Mouse (Mus musculus) G1E (cell line): ENCODE results near the gene Kif1c. TPM values are rescaled to one million over a fixed set of nuclear protein-coding genes. Genes with fewer than 3 reads are reported as not detected.
"Not testable (repeated sequence)": the region's sequence is repeated elsewhere in the genome, so short reads cannot be mapped to it uniquely, and the experiment has no call there.

Source experiments
- ATAC-seq: 2 replicates; pipeline ENCODE4 v1.8.0; 2016; ENCODE audit warnings: mild to moderate bottlenecking; ENCODE audit not compliant: insufficient number of reproducible peaks, poor library complexity, low FRiP score, severe bottlenecking; ENCODE audit errors: extremely low read depth
- DNase-seq: peaks from one replicate; pipeline ENCODE4 v3.0.0; 2012; ENCODE audit warnings: low spot score
- H3K27me3 ChIP-seq: 2 replicates; pipeline ENCODE4 v1.6.1; 2012; ENCODE audit warnings: mild to moderate bottlenecking, low read length, inconsistent platforms; ENCODE audit not compliant: insufficient read depth
- H3K36me3 ChIP-seq: replicated peaks from 2 replicates; pipeline ENCODE3; 2012; ENCODE audit warnings: mild to moderate bottlenecking, inconsistent platforms
- H3K4me1 ChIP-seq: 2 replicates; pipeline ENCODE4 v1.6.1; 2012; ENCODE audit warnings: low read depth, low read length, inconsistent platforms, mixed read lengths; ENCODE audit not compliant: insufficient read depth
- H3K4me3 ChIP-seq: 2 replicates; pipeline ENCODE4 v1.5.1; 2012; ENCODE audit warnings: low read depth, mild to moderate bottlenecking, inconsistent platforms, low read length, moderate library complexity, mixed read lengths
- H3K9me3 ChIP-seq: replicated peaks from 2 replicates; pipeline ENCODE4 v1.6.1; 2012; ENCODE audit warnings: inconsistent platforms
- CTCF ChIP-seq: IDR thresholded peaks from 2 replicates; pipeline ENCODE4 v1.5.1; 2012; ENCODE audit warnings: low read depth, low read length, inconsistent platforms, mixed read lengths
- GATA1 ChIP-seq: IDR thresholded peaks from 2 replicates; pipeline ENCODE4 v1.6.1; 2012; ENCODE audit warnings: borderline replicate concordance, low read length, inconsistent platforms, mixed read lengths
- GATA2 ChIP-seq: IDR thresholded peaks from 2 replicates; pipeline ENCODE4 v1.6.1; 2012; ENCODE audit warnings: low read depth, low read length, inconsistent platforms, borderline replicate concordance
- POLR2AphosphoS5 ChIP-seq: IDR thresholded peaks from 2 replicates; pipeline ENCODE4 v1.6.1; 2012; ENCODE audit warnings: low read depth, low read length, inconsistent platforms; ENCODE audit not compliant: insufficient replicate concordance
- TAL1 ChIP-seq: conservative IDR thresholded peaks from 2 replicates; pipeline ENCODE4 v1.6.1; 2012; ENCODE audit warnings: low read depth, low read length, inconsistent platforms, mixed read lengths
- polyA plus RNA-seq: library from polyadenylated mRNA; stranded (reverse); fragments of >175 nt; gene quantifications from 2 replicates; pipeline ENCODE4 v1.2.3, GENCODE M21; 2012
- total RNA-seq, 2 experiments: library from RNA; stranded (forward) in 1 of 2; stranded (reverse) in 1 of 2; fragments of 200-1000 nt in 1 of 2; fragments of >200 nt in 1 of 2; fragmentation: Nextera tagmentation in 1 of 2; gene quantifications; 2 replicates each; pipeline ENCODE4 v1.2.3; 2014 to 2017

Gene Kif1c
- total and polyA plus RNA-seq, 3 experiments: 11.7 to 30.4 (median 13.9) TPM

- Histone ChIP-seq H3K36me3 (no peaks in the 10 kb centered on the region), H3K4me1 (peaks cover 11% of the 10 kb centered on the region), H3K4me3 (no peak overlapping the region), H3K27me3 (peaks cover 25% of the 10 kb centered on the region), H3K9me3 (peaks cover 4% of the 10 kb centered on the region; the same call in 1 of the 2 replicates)
- no peak for DNase-seq
- no peak for ATAC-seq
- TF ChIP-seq TAL1 (no peak), GATA1 (no peak), POLR2AphosphoS5 (no peak), GATA2 (no peak), CTCF (no peak)
Measured at GRCm38 (mm10) chr11:70753146-70753545, 52.8 kb downstream of the Kif1c start.

GRCm38 (mm10) chr11:70754476-70754875 lies 54.1 kb downstream of the Kif1c start:
- peaks cover 27% of the 10 kb centered on the region for H3K27me3 ChIP-seq
- H3K4me1 ChIP-seq: peaks cover 11% of the 10 kb centered on the region
- no peaks in the 10 kb centered on the region for H3K9me3 ChIP-seq
- no peak for DNase-seq
- no peak overlapping the region for H3K4me3 ChIP-seq
- no peak for ATAC-seq
- no peaks in the 10 kb centered on the region for H3K36me3 ChIP-seq
- no peak for TF ChIP-seq CTCF
- no peak for TF ChIP-seq GATA2
- no peak for TF ChIP-seq GATA1
- no peak for TF ChIP-seq TAL1
- no peak for TF ChIP-seq POLR2AphosphoS5

DNA sequence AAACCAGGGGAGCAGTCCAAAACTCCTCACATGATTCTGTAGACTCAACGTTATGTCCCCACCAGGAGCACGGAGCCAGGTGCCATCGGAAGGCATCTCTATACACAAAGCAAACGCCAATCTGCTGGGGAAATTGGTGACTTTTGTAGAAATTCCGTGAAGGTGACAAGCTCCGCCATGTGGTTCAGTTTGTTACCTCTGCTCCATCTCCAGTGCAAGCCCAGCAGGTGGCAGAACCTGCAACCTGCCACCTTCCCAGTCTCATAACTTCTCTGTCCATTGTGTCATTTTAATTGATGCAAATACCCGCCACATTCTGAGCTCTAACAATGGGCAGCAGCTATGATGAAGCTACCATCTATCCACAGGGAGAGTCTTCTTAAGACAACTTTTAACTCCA lies 54.6 kb downstream of the Kif1c start:
- DNase-seq: no peak
- Histone ChIP-seq H3K27me3 (peaks cover 27% of the 10 kb centered on the region), H3K4me3 (no peak overlapping the region), H3K36me3 (no peaks in the 10 kb centered on the region), H3K9me3 (no peaks in the 10 kb centered on the region), H3K4me1 (peaks cover 11% of the 10 kb centered on the region)
- TF ChIP-seq CTCF (no peak), TAL1 (no peak), GATA2 (no peak), POLR2AphosphoS5 (no peak), GATA1 (no peak)
- no peak for ATAC-seq

GRCm38 (mm10) chr11:70755645-70756044 lies 55.3 kb downstream of the Kif1c start:
- peaks cover 11% of the 10 kb centered on the region for H3K4me1 ChIP-seq
- ATAC-seq: peak; percentile 15; the same call in 1 of the 2 replicates
- H3K27me3 ChIP-seq: peaks cover 27% of the 10 kb centered on the region
- TF ChIP-seq CTCF (peak; percentile 81), GATA1 (no peak)
- H3K9me3 ChIP-seq: no peaks in the 10 kb centered on the region
- H3K36me3 ChIP-seq: no peaks in the 10 kb centered on the region
- H3K4me3 ChIP-seq: no peak overlapping the region
- peak; percentile 49 for DNase-seq

- H3K36me3 ChIP-seq, H3K9me3 ChIP-seq, DNase-seq, H3K4me3 ChIP-seq, ATAC-seq: not testable (repeated sequence)
- H3K27me3 ChIP-seq: peaks cover 23% of the 10 kb centered on the region
- peaks cover 17% of the 10 kb centered on the region for H3K4me1 ChIP-seq
Measured at GRCm38 (mm10) chr11:70760446-70760845, 60.1 kb downstream of the Kif1c start.

DNA sequence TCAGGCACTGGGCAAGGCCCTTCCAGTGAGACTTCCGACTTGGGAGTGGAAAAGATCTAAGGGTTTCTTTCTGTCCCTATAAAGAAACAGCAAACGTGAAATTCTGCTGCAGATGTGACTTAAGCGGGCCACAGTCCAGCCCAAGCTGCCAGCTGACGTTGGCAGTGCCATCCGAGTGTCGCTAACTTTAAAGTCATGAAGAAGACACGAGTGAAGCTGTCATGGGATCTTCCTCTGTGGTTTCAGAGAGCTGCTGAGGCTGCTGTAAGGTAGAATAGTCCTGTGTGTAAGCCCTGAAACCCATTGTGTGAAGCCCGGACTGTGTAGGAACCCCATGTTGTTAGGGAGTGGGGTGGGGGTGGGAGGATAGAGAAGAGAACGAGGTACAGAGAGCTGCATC lies 62.3 kb downstream of the Kif1c start:
- Histone ChIP-seq H3K36me3 (peaks cover 15% of the 10 kb centered on the region), H3K27me3 (peaks cover 12% of the 10 kb centered on the region), H3K9me3 (no peaks in the 10 kb centered on the region), H3K4me1 (peaks cover 22% of the 10 kb centered on the region), H3K4me3 (no peak overlapping the region)
- ATAC-seq (no peak), DNase-seq (no peak)
- TF ChIP-seq GATA2: no peak
- no peak for TF ChIP-seq CTCF
- no peak for TF ChIP-seq POLR2AphosphoS5
- TF ChIP-seq TAL1: no peak
- no peak for TF ChIP-seq GATA1

GRCm38 (mm10) chr11:70763582-70763935 lies 63.2 kb downstream of the Kif1c start:
- Histone ChIP-seq H3K9me3 (no peaks in the 10 kb centered on the region), H3K27me3 (peaks cover 9% of the 10 kb centered on the region), H3K36me3 (peaks cover 23% of the 10 kb centered on the region), H3K4me1 (peaks cover 22% of the 10 kb centered on the region), H3K4me3 (peak overlapping the region; percentile 81)
- no peak for TF ChIP-seq TAL1
- no peak for TF ChIP-seq GATA2
- no peak for TF ChIP-seq GATA1
- no peak for TF ChIP-seq CTCF
- no peak for TF ChIP-seq POLR2AphosphoS5
- DNase-seq (peak; percentile 7), ATAC-seq (no peak)
